Mouse (Mus musculus) ES-E14 (cell line): Measurements from ENCODE around the gene Pitpnm2.

ENCODE experiments used
- CHD2 ChIP-seq: IDR thresholded peaks from 2 replicates; pipeline ENCODE4 v1.6.1; 2014; ENCODE audit warnings: mild to moderate bottlenecking, low read depth, low read length, inconsistent platforms
- ZC3H11A ChIP-seq: IDR thresholded peaks from 2 replicates; pipeline ENCODE4 v1.6.1; 2012; ENCODE audit warnings: low read depth, mild to moderate bottlenecking, inconsistent platforms, low read length, borderline replicate concordance
- ZNF384 ChIP-seq: IDR thresholded peaks from 2 replicates; pipeline ENCODE4 v1.6.1; 2012; ENCODE audit warnings: low read depth, low read length, inconsistent platforms

DNA sequence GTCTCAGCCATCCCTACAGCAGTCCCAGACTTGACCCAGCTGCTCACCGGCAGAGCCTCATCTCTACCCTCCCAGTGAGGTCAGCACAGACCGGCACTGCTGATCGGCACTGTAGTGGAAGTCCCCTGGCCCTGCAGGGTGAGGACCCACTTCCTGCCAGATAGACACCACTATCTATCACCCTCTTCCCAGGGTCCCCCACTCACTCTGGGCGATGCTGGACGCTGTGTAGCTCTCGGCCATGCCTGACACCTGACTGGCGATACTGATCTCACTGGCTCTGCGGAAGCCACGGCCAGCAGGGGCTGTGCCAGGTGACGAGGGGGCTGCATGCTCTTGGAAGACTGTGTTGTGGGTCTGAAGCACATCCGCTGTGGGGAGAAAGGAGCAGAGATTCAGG is 124.5 kb downstream of the Pitpnm2 start:
- TF ChIP-seq CHD2, result no peak
- TF ChIP-seq ZC3H11A, result no peak
- no peak for TF ChIP-seq ZNF384
